Mouse (Mus musculus) layer of hippocampus, postnatal 14 days (tissue): ENCODE results near the gene Mterf2. TPM values are rescaled to one million over a fixed set of nuclear protein-coding genes. Genes with fewer than 3 reads are reported as not detected.

Source experiments
- total RNA-seq, 2 experiments: library from RNA; stranded (reverse); gene quantifications; 2 replicates each; pipeline ENCODE4 v1.2.3; 2021

The Mterf2 gene
- total RNA-seq, 2 experiments from 2014 or later = 15.7 to 16.9 TPM

Other genes starting within 250 kb of the Mterf2 start
- 10 to 100 TPM; 31.9 to 32.4 TPM for gene Ric8b, start 210.4 kb downstream of the Mterf2 start, total RNA-seq
- gene Fhl4, start 25.5 kb downstream of the Mterf2 start, total RNA-seq = 1 to 10 TPM; 1.0 to 1.2 TPM
- 10 to 100 TPM; 28.6 to 30.8 TPM for gene Tmem263, start 25.4 kb downstream of the Mterf2 start, total RNA-seq
- 10 to 100 TPM; 11.9 to 12.1 TPM for gene Cry1, start 57.0 kb upstream of the Mterf2 start, total RNA-seq